Mouse (Mus musculus): ENCODE measurements around the gene Fn3krp.

Gene Fn3krp

GRCm38 (mm10) chr11:121420830-121421552 is at the start of gene Fn3krp:
Gene Fn3krp, plus strand, starts transcription at chr11:121421401.
- DNase-seq: peak; percentile 100

GRCm38 (mm10) chr11:121373305-121373704 is 47.9 kb upstream of the Fn3krp start:
- no peak for DNase-seq

- no peak for DNase-seq
These were observed 42.6 kb upstream of the Fn3krp start for GRCm38 (mm10) chr11:121378644-121379043.

- no peak for DNase-seq
These were observed 40.9 kb upstream of the Fn3krp start for GRCm38 (mm10) chr11:121380294-121380693.

- DNase-seq: peak; percentile 91
These were observed 33.2 kb upstream of the Fn3krp start, which contains the start of gene Rab40b for GRCm38 (mm10) chr11:121387750-121388553. Gene Rab40b, minus strand, starts transcription at chr11:121388251.

GRCm38 (mm10) chr11:121388554-121388945 is 32.7 kb upstream of the Fn3krp start:
- DNase-seq: no peak

- no peak for DNase-seq
These were observed 30.4 kb upstream of the Fn3krp start for GRCm38 (mm10) chr11:121390793-121391192.

GRCm38 (mm10) chr11:121392405-121392804 is 28.8 kb upstream of the Fn3krp start:
- DNase-seq: no peak

- no peak for DNase-seq
These were observed 13.6 kb upstream of the Fn3krp start for GRCm38 (mm10) chr11:121407366-121408155.

- DNase-seq: no peak
These were observed 6.4 kb upstream of the Fn3krp start for GRCm38 (mm10) chr11:121414762-121415161.

GRCm38 (mm10) chr11:121415351-121415750 is 5.8 kb upstream of the Fn3krp start:
- DNase-seq: peak; percentile 34

GRCm38 (mm10) chr11:121417971-121418370 is 3.2 kb upstream of the Fn3krp start:
- no peak for DNase-seq

GRCm38 (mm10) chr11:121418932-121419331 is 2.3 kb upstream of the Fn3krp start:
- no peak for DNase-seq

- no peak for DNase-seq
These were observed 822 bp upstream of the Fn3krp start for GRCm38 (mm10) chr11:121420379-121420778.

- peak; percentile 19 for DNase-seq
These were observed 462 bp downstream of the Fn3krp start for GRCm38 (mm10) chr11:121421553-121422173.

GRCm38 (mm10) chr11:121433397-121433796 is 12.2 kb downstream of the Fn3krp start:
- DNase-seq: no peak

GRCm38 (mm10) chr11:121434156-121435155 is 13.3 kb downstream of the Fn3krp start, which contains the start of gene Fn3k:
Gene Fn3k, plus strand, starts transcription at chr11:121434913.
- peak; percentile 87 for DNase-seq

- DNase-seq: no peak
These were observed 16.0 kb downstream of the Fn3krp start for GRCm38 (mm10) chr11:121437236-121437635.

- DNase-seq: no peak
These were observed 18.6 kb downstream of the Fn3krp start for GRCm38 (mm10) chr11:121439686-121440292.

GRCm38 (mm10) chr11:121441653-121442052 is 20.5 kb downstream of the Fn3krp start:
- no peak for DNase-seq

GRCm38 (mm10) chr11:121442076-121442475 is 20.9 kb downstream of the Fn3krp start:
- DNase-seq: no peak

Measured in lung, postnatal 14 days (tissue).